ENCODE assay signal across 15 mouse cellular contexts in genomic region chr4:45434681-45435080, GRCm38 (mm10).
"Had no signal": no experiment of that assay in that cellular context is flagged by ENCODE, and none has a peak within 500 bp of the region (broad histone marks: within the 10 kb centered on the region; RNA-seq: fewer than 3 reads in every experiment).

No protein-coding gene starts in this region.

- H3K4me2 ChIP-seq: limb, embryonic 15.5 days; liver, embryonic 12.5 days; lung, embryonic 14.5 days; midbrain, embryonic 11.5 days; midbrain, embryonic 15.5 days; neural tube, embryonic 12.5 days; stomach, embryonic 15.5 days had no signal

- H3K4me3 ChIP-seq: limb, embryonic 15.5 days; liver, embryonic 12.5 days; midbrain, embryonic 15.5 days; neural tube, embryonic 12.5 days; stomach, embryonic 15.5 days had no signal

- ATAC-seq: intestine, embryonic 16.5 days; liver, embryonic 12.5 days; midbrain, embryonic 15.5 days had no signal

- DNase-seq: layer of hippocampus, adult 9-11 months; lung, postnatal 10 days; lung, postnatal 4 days; retina, postnatal 1 day; right cerebral cortex, postnatal 4 days; spleen, adult 18-20 months; thymus, postnatal 36 days had no signal

- H3K27me3 ChIP-seq: limb, embryonic 15.5 days; liver, embryonic 12.5 days; midbrain, embryonic 15.5 days; neural tube, embryonic 12.5 days; stomach, embryonic 15.5 days had no signal

- H3K36me3 ChIP-seq: limb, embryonic 15.5 days; midbrain, embryonic 15.5 days; neural tube, embryonic 12.5 days had no signal

- H3K9ac ChIP-seq: limb, embryonic 15.5 days; liver, embryonic 12.5 days; lung, embryonic 14.5 days; midbrain, embryonic 15.5 days; neural tube, embryonic 12.5 days; stomach, embryonic 15.5 days had no signal

- H3K27ac ChIP-seq: limb, embryonic 15.5 days; liver, embryonic 12.5 days; midbrain, embryonic 15.5 days had no signal

- H3K9me3 ChIP-seq: limb, embryonic 15.5 days; liver, embryonic 12.5 days; midbrain, embryonic 15.5 days; neural tube, embryonic 12.5 days; stomach, embryonic 15.5 days had no signal
